Mouse (Mus musculus): ENCODE data around the gene Pou1f1. TPM values are rescaled to one million over a fixed set of nuclear protein-coding genes. Genes with fewer than 3 reads are reported as not detected.

Gene Pou1f1
- total RNA-seq, 2 experiments from 2014 or later: not detected

DNA sequence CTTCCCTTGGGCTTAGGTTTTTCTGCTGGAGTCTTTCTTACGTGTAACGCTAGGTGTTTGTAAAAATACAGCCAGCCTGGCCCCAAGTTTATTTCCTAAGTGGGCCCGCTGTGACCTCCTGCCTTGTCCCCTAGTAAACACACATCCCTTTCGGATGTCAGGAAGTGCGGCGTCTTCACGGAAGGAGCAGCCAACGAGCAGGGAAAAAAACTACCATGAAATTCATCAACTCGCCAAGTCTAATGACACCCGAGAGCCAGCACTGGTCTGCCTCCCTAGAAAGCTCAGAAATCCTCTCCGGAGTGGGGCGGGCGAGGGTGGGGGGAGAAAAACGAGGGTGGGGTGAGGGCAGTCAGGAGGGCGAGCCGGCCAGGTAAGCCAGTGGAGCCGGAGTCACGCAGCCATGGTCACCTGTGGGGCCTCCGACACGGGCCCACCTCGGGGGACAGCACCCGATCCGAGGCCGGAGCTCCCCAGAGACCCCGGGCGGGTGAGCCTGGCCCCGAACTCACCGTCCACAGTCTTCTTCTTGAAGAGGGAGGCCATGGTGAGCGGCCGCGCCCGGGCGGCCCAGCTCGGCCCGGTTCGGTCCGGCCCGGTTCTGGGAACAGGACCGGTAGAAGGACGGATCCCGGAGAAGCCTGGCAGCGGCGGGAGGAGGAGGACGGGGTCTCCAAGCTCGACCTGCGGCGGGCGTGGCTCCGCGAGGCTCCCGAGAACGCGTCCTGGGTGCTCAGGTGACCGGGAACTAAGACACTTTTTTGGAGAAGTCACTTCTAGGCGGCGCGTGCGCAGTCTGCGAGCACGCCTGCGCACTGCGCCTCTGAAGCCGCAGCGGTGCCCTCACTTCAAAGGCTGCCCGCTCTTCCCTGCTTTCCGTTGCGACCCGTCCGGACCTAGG is 41.9 kb downstream of the Pou1f1 start, which contains the start of gene Chmp2b:
Chmp2b (minus strand) TSS at position 764 of the 901 bp plus-strand sequence.
- intact Hi-C loops (cut with DNase I): loop anchor here (10.0 kb wide), 1 partner anchor 787 kb away; the partner anchor contains the start of gene 4930453N24Rik
- DNase-seq: peak; percentile 86 to 88

DNA sequence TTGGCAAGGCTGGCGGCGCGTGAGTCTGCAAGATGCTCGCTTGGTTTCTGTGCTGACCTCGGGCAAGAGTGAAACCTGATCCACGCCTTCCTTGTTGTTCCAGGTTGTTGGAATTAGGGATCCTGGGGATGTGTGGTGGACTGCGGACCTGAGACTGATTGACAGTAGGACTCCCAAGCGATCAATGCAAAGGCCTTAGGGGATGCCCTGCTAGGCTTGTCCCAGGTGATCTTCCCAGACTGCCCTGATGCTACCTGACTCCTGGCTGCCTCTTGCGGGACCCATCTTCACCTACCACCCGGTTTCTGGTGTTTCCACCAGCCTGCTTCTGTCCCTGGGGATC is 42.5 kb downstream of the Pou1f1 start:
- intact Hi-C loops (cut with DNase I): loop anchor here (10.0 kb wide), 1 partner anchor 788 kb away; the partner anchor contains the start of gene 4930453N24Rik
- DNase-seq: no peak

DNA sequence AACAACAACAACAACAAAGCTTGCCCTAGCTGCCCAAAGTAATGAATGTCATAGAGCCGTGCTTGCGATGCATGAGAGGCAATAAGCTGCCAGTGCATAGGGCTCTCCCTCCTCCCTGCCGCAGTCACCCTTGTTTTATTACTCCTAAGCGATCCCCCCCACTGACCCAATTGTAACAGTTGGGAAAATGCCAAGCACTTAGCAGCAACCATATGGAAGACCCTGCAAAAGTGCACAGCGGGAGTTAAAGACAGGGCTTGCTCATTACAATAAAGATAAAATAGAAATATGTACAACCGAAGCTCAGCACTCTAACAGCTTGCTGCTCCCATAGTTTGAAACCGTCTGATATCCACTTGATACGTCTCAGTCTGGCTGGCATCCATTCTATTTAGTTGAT is 44.0 kb downstream of the Pou1f1 start:
- intact Hi-C loops (cut with DNase I): loop anchor here (10.0 kb wide), 1 partner anchor 790 kb away; the partner anchor contains the start of gene 4930453N24Rik

DNA sequence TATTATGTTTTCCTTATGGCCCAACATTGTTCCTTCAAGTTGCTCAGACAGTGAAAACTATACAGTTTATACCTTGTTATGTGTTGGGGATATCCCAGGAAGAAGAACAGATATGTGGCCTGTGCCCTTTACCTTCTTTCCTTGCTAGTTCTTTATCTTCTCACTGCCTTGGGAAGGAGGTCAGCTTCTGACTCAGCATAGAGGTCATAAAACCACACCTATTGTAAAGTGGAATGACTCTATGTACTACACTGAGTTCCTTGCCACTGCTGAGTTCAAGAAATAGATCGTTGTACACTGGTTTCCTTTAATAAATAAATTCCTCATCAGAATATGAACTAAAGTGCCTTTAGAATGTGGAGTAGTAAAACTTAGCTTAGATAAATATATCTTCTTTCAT is 44.6 kb downstream of the Pou1f1 start:
- no peak for DNase-seq
- intact Hi-C loops (cut with DNase I): loop anchor here (10.0 kb wide), 1 partner anchor 790 kb away; the partner anchor contains the start of gene 4930453N24Rik

More for the DNA sequence above, 44.0 kb downstream of the Pou1f1 start:
- DNase-seq: no peak

DNA sequence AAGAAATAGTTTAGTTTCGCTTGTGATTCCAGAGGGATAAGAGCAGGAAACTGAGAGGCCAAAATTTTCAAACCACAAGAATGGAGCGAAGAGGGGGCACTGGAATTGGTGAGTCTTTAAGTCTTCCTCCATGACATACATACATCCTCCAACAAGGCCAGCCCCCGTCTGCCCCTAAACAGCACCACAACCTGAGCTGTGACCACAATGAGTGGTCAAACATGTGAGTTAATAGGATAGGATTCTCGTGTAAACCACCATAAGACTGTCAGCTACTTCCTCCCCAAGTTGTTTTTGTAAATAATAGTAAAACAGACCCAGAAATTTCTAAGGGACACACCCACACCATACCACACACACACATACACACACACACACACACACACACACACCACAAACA is 48.5 kb downstream of the Pou1f1 start:
- DNase-seq: no peak
- intact Hi-C loops (cut with DNase I): loop anchor here (10.0 kb wide), 1 partner anchor 794 kb away; the partner anchor contains the start of gene 4930453N24Rik

DNA sequence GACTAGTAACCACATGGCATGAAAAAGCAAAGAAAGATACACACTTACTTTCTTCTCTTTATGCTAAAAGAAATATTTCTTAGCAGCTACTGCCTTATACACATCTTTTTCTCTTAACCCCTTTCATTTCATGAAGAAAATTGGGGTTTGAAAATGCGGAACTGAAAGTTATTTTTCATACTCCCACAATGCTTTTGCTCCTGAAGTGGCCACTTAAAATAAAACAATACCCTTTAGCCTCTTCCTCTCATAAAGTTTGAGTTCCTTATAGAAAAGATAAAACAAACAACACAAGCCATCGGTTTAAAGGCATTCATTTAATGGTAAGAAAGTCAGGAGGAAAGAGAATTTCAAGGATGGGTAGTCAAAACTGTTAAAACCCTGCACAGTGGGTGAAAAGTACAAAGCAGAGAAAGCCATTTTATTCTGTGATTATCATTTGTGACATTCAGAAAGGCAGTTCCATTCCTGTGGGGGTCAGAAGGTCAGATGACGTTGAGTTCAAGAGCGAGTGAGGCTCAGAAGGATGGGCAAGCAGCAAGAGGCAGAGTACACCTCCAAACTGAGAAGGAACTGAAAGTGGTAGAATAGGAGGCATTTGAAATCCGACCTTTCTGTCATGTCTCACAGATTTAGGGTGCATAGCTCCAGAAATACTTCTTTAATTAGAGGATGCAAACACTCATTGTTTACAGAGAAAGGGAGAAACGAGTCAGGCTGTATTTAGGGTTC is 57.2 kb downstream of the Pou1f1 start:
- no peak for DNase-seq
- intact Hi-C loops (cut with DNase I): no loop called here

Other genes with a start within 250 kb of the Pou1f1 start
- gene Chmp2b, start 42.2 kb downstream of the Pou1f1 start, total RNA-seq (2021): 10 to 100 TPM; 62.3 to 65.1 TPM

Data from heart, postnatal 10 days (tissue).